In the genomic region with DNA sequence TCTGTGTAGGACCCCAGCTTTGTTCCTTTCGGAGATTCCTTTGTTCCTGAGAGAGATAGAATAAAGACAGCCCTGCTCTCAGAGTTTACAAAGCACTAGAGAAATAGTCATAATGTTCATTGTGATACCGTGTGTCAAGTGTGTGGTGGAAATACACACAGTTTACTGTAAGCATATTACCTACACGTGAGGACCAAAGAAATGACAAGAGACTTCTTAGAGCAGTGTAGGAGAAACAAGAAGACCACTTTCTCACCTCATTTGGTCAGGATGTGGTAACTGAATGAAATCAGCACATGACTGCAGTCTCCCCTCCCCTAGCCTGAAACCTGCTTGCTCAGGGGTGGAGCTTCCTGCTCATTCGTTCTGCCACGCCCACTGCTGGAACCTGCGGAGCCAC, we compare ENCODE assay signal across 8 mouse cellular contexts. TPM values are rescaled to one million over a fixed set of nuclear protein-coding genes. Genes with fewer than 3 reads are reported as not detected.
DNase-seq lines count a peak whose midpoint lies in the region; ATAC-seq and TF ChIP-seq lines count a peak whose summit lies in the region.

No protein-coding gene starts in this region.

- H3K4me1 ChIP-seq in ES-Bruce4 (ENCODE audit: control insufficient read depth, insufficient read depth, low read length) = peaks cover 1% of the 10 kb centered on the region
- peaks cover 27% of the 10 kb centered on the region for H3K4me1 ChIP-seq in forebrain, embryonic 10.5 days
- peaks cover 11% of the 10 kb centered on the region for H3K4me1 ChIP-seq in limb, embryonic 12.5 days (replicated peaks)

- 2% methylated on average over 6 of the region's 6 CpGs for WGBS in forebrain, embryonic 10.5 days
- WGBS in limb, embryonic 12.5 days = 5% methylated on average over 6 of the region's 6 CpGs

- peak; percentile 21; the same call in 1 of the 2 replicates for ATAC-seq in limb, embryonic 12.5 days (ENCODE audit: insufficient number of reproducible peaks, insufficient read depth, low FRiP score, low TSS enrichment, low read depth)

- TF ChIP-seq EP300 in ES-Bruce4 (IDR thresholded peaks at IDR 0.05; ENCODE audit: insufficient read depth, low read depth, low read length) = no peak

- no peaks in the 10 kb centered on the region for H3K36me3 ChIP-seq in ES-Bruce4 (ENCODE audit: control insufficient read depth, insufficient read depth, low read length, poor library complexity, severe bottlenecking)
- peaks cover 9% of the 10 kb centered on the region for H3K36me3 ChIP-seq in forebrain, embryonic 10.5 days (replicated peaks)
- H3K36me3 ChIP-seq in limb, embryonic 12.5 days = peaks cover 4% of the 10 kb centered on the region; the same call in 1 of the 2 replicates

- peak overlapping the region; percentile 99 for H3K27ac ChIP-seq in gastrocnemius, adult 2 months
- H3K27ac ChIP-seq in ES-Bruce4 (ENCODE audit: insufficient read depth, low read length) = peak overlapping the region; percentile 79
- H3K27ac ChIP-seq in forebrain, embryonic 10.5 days = peak overlapping the region; percentile 98
- H3K27ac ChIP-seq in limb, embryonic 12.5 days = 0 out of 2 replicates have a peak overlapping the region, but pooled peaks have one; percentile 35

- peak overlapping the region; percentile 94 for H3K4me3 ChIP-seq in gastrocnemius, adult 2 months
- peak overlapping the region; percentile 84 for H3K4me3 ChIP-seq in ES-Bruce4 (ENCODE audit: low read depth, low read length)
- peak overlapping the region; percentile 79 for H3K4me3 ChIP-seq in forebrain, embryonic 10.5 days
- peak overlapping the region; percentile 66 for H3K4me3 ChIP-seq in limb, embryonic 12.5 days (replicated peaks)

- peak overlapping the region; percentile 91 for H3K4me2 ChIP-seq in limb, embryonic 12.5 days

- no peak for DNase-seq in gastrocnemius, adult 2 months
- DNase-seq in gastrocnemius, postnatal 10 days = no peak
- DNase-seq in forebrain, embryonic 10.5 days (ENCODE audit: extremely low spot score, low spot score) = no peak
- peak; percentile 91 for DNase-seq in naive thymus-derived CD4-positive, alpha-beta T cell, adult 2 months (ENCODE audit: low read depth)
- DNase-seq in left cerebral cortex, adult 11 months (ENCODE audit: low spot score) = no peak
- DNase-seq in ovary, postnatal 36 days (ENCODE audit: low spot score) = no peak

- intact Hi-C loops in gastrocnemius, adult 2 months (cut with DNase I) = no loop called here

- TF ChIP-seq CTCF in gastrocnemius, adult 2 months (IDR thresholded peaks at IDR 0.05) = no peak
- TF ChIP-seq CTCF in ES-Bruce4 (IDR thresholded peaks at IDR 0.05; ENCODE audit: low read depth, low read length) = no peak

- peak overlapping the region; percentile 85 for H3K9ac ChIP-seq in ES-Bruce4 (ENCODE audit: low read depth, poor library complexity, severe bottlenecking)
- peak overlapping the region; percentile 40 for H3K9ac ChIP-seq in limb, embryonic 12.5 days (replicated peaks)

- no peak for TF ChIP-seq POLR2A in ES-Bruce4 (IDR thresholded peaks at IDR 0.05; ENCODE audit: insufficient read depth, low read length)

- H3K9me3 ChIP-seq in ES-Bruce4 (replicated peaks; ENCODE audit: control insufficient read depth, insufficient read depth, low read length, poor library complexity, severe bottlenecking) = no peaks in the 10 kb centered on the region
- H3K9me3 ChIP-seq in forebrain, embryonic 10.5 days = peaks cover 5% of the 10 kb centered on the region; the same call in 1 of the 2 replicates
- no peaks in the 10 kb centered on the region for H3K9me3 ChIP-seq in limb, embryonic 12.5 days

- no peaks in the 10 kb centered on the region for H3K27me3 ChIP-seq in ES-Bruce4 (ENCODE audit: control insufficient read depth, insufficient read depth, low read length, poor library complexity, severe bottlenecking)
- peaks cover 9% of the 10 kb centered on the region for H3K27me3 ChIP-seq in forebrain, embryonic 10.5 days (ENCODE audit: poor library complexity, severe bottlenecking)
- H3K27me3 ChIP-seq in limb, embryonic 12.5 days = 0 out of 2 replicates have a peak, but pooled peaks cover 3% of the 10 kb centered on the region

RNA-seq across cellular contexts. Expression of a gene that starts 17.2 kb away (rescaled TPM):
- total RNA-seq in gastrocnemius, adult 2 months (2021) = under 1 TPM; 0.25 to 0.26 TPM
- 1 to 10 TPM; 4.1 TPM for total RNA-seq in gastrocnemius, postnatal 10 days (2021)
- 4.5 and 4.9 TPM in 2 replicates for polyA plus RNA-seq in ES-Bruce4 (2011; ENCODE audit: insufficient read depth, insufficient read length, low read depth, missing spikeins)
- polyA plus RNA-seq in forebrain, embryonic 10.5 days (2016; fragmentation: Nextera tagmentation; extraction: Ambion mirVana) = 2.1 and 3.5 TPM in 2 replicates
- 5.6 and 5.9 TPM in 2 replicates for polyA plus RNA-seq in limb, embryonic 12.5 days (2016; fragmentation: Nextera tagmentation; extraction: Ambion mirVana)

RNA-seq across cellular contexts. Expression of a gene that starts 21.3 kb away (rescaled TPM):
- 10 to 100 TPM; 24.5 to 29.3 TPM for total RNA-seq in gastrocnemius, adult 2 months (2021)
- 10 to 100 TPM; 23.3 to 28.3 TPM for total RNA-seq in gastrocnemius, postnatal 10 days (2021)
- polyA plus RNA-seq in ES-Bruce4 (2011; ENCODE audit: insufficient read depth, insufficient read length, low read depth, missing spikeins) = 18.1 and 27.8 TPM in 2 replicates
- polyA plus RNA-seq in forebrain, embryonic 10.5 days (2016; fragmentation: Nextera tagmentation; extraction: Ambion mirVana) = 89.3 and 93.0 TPM in 2 replicates
- polyA plus RNA-seq in limb, embryonic 12.5 days (2016; fragmentation: Nextera tagmentation; extraction: Ambion mirVana) = 54.6 and 56.3 TPM in 2 replicates

RNA-seq across cellular contexts. Expression of a gene that starts 21.5 kb away (rescaled TPM):
- 1 to 10 TPM in 1 of 2 experiments, under 1 TPM in 1; 0.87 to 1.2 TPM for total RNA-seq in gastrocnemius, adult 2 months (2021)
- 10 to 100 TPM; 10.3 to 10.7 TPM for total RNA-seq in gastrocnemius, postnatal 10 days (2021)
- not detected in 2 replicates for polyA plus RNA-seq in ES-Bruce4 (2011; ENCODE audit: insufficient read depth, insufficient read length, low read depth, missing spikeins)
- not detected in 2 replicates for polyA plus RNA-seq in forebrain, embryonic 10.5 days (2016; fragmentation: Nextera tagmentation; extraction: Ambion mirVana)
- 1.7 and 2.0 TPM in 2 replicates for polyA plus RNA-seq in limb, embryonic 12.5 days (2016; fragmentation: Nextera tagmentation; extraction: Ambion mirVana)

RNA-seq across cellular contexts. Expression of a gene that starts 22.5 kb away (rescaled TPM):
- 10 to 100 TPM in 1 of 2 experiments, 1 to 10 TPM in 1; 8.4 to 10.2 TPM for total RNA-seq in gastrocnemius, adult 2 months (2021)
- 10 to 100 TPM; 77.5 to 90.5 TPM for total RNA-seq in gastrocnemius, postnatal 10 days (2021)
- 2.5 and 4.3 TPM in 2 replicates for polyA plus RNA-seq in ES-Bruce4 (2011; ENCODE audit: insufficient read depth, insufficient read length, low read depth, missing spikeins)
- 11.3 and 12.6 TPM in 2 replicates for polyA plus RNA-seq in forebrain, embryonic 10.5 days (2016; fragmentation: Nextera tagmentation; extraction: Ambion mirVana)
- 13.1 and 17.7 TPM in 2 replicates for polyA plus RNA-seq in limb, embryonic 12.5 days (2016; fragmentation: Nextera tagmentation; extraction: Ambion mirVana)

RNA-seq across cellular contexts. Expression of a gene that starts 22.7 kb away (rescaled TPM):
- total RNA-seq in gastrocnemius, adult 2 months (2021) = 1 to 10 TPM; 5.2 to 6.1 TPM
- 1 to 10 TPM; 3.7 to 4.7 TPM for total RNA-seq in gastrocnemius, postnatal 10 days (2021)
- polyA plus RNA-seq in ES-Bruce4 (2011; ENCODE audit: insufficient read depth, insufficient read length, low read depth, missing spikeins) = 1.3 and 2.0 TPM in 2 replicates
- polyA plus RNA-seq in forebrain, embryonic 10.5 days (2016; fragmentation: Nextera tagmentation; extraction: Ambion mirVana) = 12.8 and 15.5 TPM in 2 replicates
- 9.9 and 10.4 TPM in 2 replicates for polyA plus RNA-seq in limb, embryonic 12.5 days (2016; fragmentation: Nextera tagmentation; extraction: Ambion mirVana)

Comparison
In these comparisons a context has a peak if more than half of its experiments do, and no peak if none do; other contexts are left out.
1. H3K27ac ChIP-seq: peak in every context shown above with its lines; median percentile 99 in gastrocnemius, adult 2 months; 98 in forebrain, embryonic 10.5 days; 79 in ES-Bruce4; 35 in limb, embryonic 12.5 days.